8 mouse cellular contexts compared by ENCODE assay signal in the genomic region with DNA sequence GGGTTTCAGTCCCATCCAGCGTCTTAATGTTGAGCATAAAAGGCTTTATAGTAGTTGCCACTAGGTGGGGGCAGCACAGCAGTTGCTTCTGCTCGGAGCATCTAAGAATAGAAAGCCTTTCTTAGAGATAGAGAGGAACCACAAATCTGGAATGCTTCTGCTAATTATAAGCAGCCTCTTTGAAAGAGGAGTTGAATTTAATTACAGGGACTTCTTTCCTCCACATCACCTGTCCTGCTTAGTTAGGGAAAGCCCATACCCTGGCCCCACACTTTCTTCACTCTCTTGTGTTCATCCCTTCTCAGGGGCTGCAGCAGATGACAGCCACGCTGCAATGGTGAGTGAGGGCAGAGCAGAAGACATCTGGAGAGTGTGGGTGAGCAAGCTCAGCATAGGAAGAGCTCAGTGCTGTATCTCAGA. TPM values are rescaled to one million over a fixed set of nuclear protein-coding genes. Genes with fewer than 3 reads are reported as not detected.
DNase-seq lines count a peak whose midpoint lies in the region; ATAC-seq lines count a peak whose summit lies in the region.

No protein-coding gene starts in this region.

- H3K36me3 ChIP-seq in heart, embryonic 13.5 days = no peaks in the 10 kb centered on the region
- H3K36me3 ChIP-seq in stomach, embryonic 14.5 days (ENCODE audit: control insufficient read depth, insufficient read depth, low read length) = no peaks in the 10 kb centered on the region

- no peaks in the 10 kb centered on the region; the same call in 1 of the 2 replicates for H3K27me3 ChIP-seq in heart, embryonic 13.5 days (replicated peaks)
- no peaks in the 10 kb centered on the region for H3K27me3 ChIP-seq in stomach, embryonic 14.5 days (ENCODE audit: control insufficient read depth, insufficient read depth, low read length)

- no peak for ATAC-seq in heart, embryonic 13.5 days (ENCODE audit: extremely low read depth, insufficient number of reproducible peaks, low FRiP score, low TSS enrichment)
- 0 out of 2 replicates have a peak, but pooled peaks have one; percentile 62 for ATAC-seq in stomach, embryonic 14.5 days (ENCODE audit: insufficient number of reproducible peaks, insufficient read depth, low FRiP score, low read depth)

- peak overlapping the region; percentile 34; the same call in 1 of the 2 replicates for H3K4me2 ChIP-seq in heart, embryonic 13.5 days
- H3K4me2 ChIP-seq in stomach, embryonic 14.5 days (replicated peaks; ENCODE audit: low read depth, low read length) = no peak overlapping the region

- DNase-seq in heart, adult 9 months (ENCODE audit: low spot score in 2 of 2) = no peak
- peak; percentile 24 for DNase-seq in MN1 (ENCODE audit: low spot score)
- peak; percentile 21 to 39 for DNase-seq in frontal cortex, postnatal 10 days (ENCODE audit: low spot score in 2 of 2)
- DNase-seq in left cerebral cortex, postnatal 25 days (ENCODE audit: low spot score in 2 of 2) = peak; percentile 56 to 86
- no peak for DNase-seq in adrenal gland, postnatal 25 days
- DNase-seq in gastrocnemius, postnatal 14 days = no peak

- peaks cover 10% of the 10 kb centered on the region for H3K4me1 ChIP-seq in heart, embryonic 13.5 days
- peaks cover 4% of the 10 kb centered on the region; the same call in 1 of the 2 replicates for H3K4me1 ChIP-seq in stomach, embryonic 14.5 days (ENCODE audit: control insufficient read depth, insufficient read depth, low read length)

- H3K4me3 ChIP-seq in heart, embryonic 13.5 days = no peak overlapping the region
- no peak overlapping the region for H3K4me3 ChIP-seq in stomach, embryonic 14.5 days (ENCODE audit: low read depth, low read length)

- 17% methylated on average over 3 of the region's 3 CpGs for WGBS in heart, embryonic 13.5 days
- WGBS in stomach, embryonic 14.5 days = 13% methylated on average over 3 of the region's 3 CpGs

- intact Hi-C loops in left cerebral cortex, postnatal 25 days (cut with DNase I) = loop anchor here (2.0 kb wide), 1 partner anchor 111 kb away; no protein-coding TSS in a partner anchor
- intact Hi-C loops in gastrocnemius, postnatal 14 days (cut with DNase I; ENCODE audit: low total_unique reads) = no loop called here

- no peaks in the 10 kb centered on the region for H3K9me3 ChIP-seq in heart, embryonic 13.5 days
- H3K9me3 ChIP-seq in stomach, embryonic 14.5 days (ENCODE audit: control insufficient read depth, low read depth, low read length) = no peaks in the 10 kb centered on the region

- H3K9ac ChIP-seq in heart, embryonic 13.5 days = no peak overlapping the region
- H3K9ac ChIP-seq in stomach, embryonic 14.5 days (replicated peaks; ENCODE audit: low read depth, low read length) = no peak overlapping the region

- no peak overlapping the region for H3K27ac ChIP-seq in heart, embryonic 13.5 days (replicated peaks)
- H3K27ac ChIP-seq in stomach, embryonic 14.5 days (ENCODE audit: low read length) = no peak overlapping the region

RNA-seq across cellular contexts. Expression of gene Tnfsf13b, which starts 47.3 kb away (rescaled TPM):
- polyA plus RNA-seq in heart, embryonic 13.5 days (2015; fragmentation: Nextera tagmentation; extraction: Ambion mirVana) = 0.37 and 0.68 TPM in 2 replicates
- total RNA-seq in left cerebral cortex, postnatal 25 days (2021) = 1 to 10 TPM; 2.4 to 3.1 TPM
- 0.38 and 0.60 TPM in 2 replicates for polyA plus RNA-seq in stomach, embryonic 14.5 days (2014; fragmentation: Nextera tagmentation; extraction: Ambion mirVana)
- total RNA-seq in adrenal gland, postnatal 25 days (2021) = 3.7 and 5.0 TPM in 2 replicates
- under 1 TPM; 0.60 to 0.74 TPM for total RNA-seq in gastrocnemius, postnatal 14 days (2021)

Comparison
In these comparisons a context has a peak if more than half of its experiments do, and no peak if none do; other contexts are left out.
1. DNase-seq: peak in MN1 (single experiment), frontal cortex, postnatal 10 days (2 of 2) and left cerebral cortex, postnatal 25 days (2 of 2); none in heart, adult 9 months (0 of 2), adrenal gland, postnatal 25 days (single experiment) and gastrocnemius, postnatal 14 days (single experiment).